Mouse (Mus musculus): ENCODE results near the gene Tmem8.

DNA sequence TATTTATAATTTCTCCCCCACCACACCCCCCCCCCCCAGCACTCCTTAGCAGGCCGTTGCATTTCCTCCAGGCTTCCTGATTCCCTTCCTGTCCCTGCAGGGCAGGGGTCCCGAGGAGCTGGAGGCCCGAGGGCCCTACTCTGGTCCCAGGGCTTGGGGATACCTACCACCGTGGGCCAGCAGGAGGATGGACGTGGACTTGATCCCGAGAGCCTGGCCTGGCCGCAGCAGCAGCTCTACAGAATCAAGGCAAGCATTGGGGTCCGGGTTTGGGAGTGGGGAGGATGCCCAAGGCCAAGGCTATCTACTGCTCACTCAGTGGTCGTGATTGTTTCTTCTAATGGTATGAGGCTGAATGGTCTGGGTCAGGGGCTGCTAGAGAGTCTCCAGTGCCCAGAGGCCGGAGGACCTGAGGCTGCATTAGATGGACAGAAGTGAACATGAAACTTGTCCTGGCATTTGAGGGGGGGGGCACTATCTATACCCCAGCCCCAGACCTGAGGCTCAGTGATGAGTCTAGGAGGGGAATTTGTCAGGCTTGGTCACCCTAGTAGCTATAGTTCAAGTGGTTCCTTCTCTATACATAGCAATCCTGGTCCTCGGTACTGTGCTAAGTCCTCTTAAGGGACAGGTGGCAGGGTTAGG lies 24.1 kb downstream of the Tmem8 start:
- no peak for TF ChIP-seq CTCF (IDR thresholded peaks at IDR 0.05; ENCODE audit: insufficient read depth, low read depth, low read length)
- no peak for TF ChIP-seq POLR2A (IDR thresholded peaks at IDR 0.05; ENCODE audit: insufficient read depth, low read depth, low read length)

Measured in olfactory bulb, adult 2 months (tissue).